Mouse (Mus musculus): Measurements from ENCODE around the gene Pigm.
A peak's percentile ranks its signal among the peaks of the same experiment; 100 is the strongest.

Pigm gene

DNA sequence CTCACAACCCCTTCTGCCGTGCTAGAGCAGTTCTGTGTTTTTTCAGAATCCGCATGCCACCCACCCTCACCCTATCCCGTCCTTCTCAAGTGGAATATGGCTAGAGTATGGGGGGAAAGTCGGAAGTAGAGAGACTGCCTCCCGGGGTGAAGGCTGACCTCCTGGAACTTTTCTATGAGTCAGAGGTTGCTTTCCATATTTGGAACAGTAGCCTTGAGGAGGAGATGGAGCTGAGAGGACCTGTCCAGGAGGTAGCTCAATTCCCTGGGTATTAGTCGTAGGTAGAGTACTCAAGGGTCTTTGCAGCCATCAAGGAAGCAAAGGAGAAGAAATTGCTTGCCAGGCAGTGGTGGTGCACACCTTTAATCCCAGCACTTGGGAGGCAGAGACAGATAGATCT is 24.3 kb upstream of the Pigm start:
- DNase-seq (ENCODE audit: low spot score in 2 of 2), result no peak

DNA sequence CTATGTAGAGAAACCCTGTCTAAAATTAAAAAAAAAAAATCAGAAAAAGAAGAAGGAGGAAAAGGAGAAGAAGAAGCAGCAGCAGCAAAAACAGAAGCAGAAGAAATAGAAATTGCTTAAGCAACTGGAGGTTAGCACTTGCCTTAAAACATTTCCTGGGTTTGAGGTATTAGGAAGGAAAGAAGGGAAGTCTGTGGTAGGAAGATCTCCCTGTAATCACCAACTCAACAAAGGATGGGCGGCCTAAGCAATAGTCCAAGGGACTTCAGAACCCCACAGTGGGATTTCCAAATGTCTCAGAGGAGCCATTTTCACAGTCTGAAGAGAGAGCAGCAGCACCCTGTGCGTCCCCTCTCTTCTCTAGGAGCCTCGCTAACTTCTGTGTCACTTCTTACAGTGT is 23.9 kb upstream of the Pigm start:
- no peak for DNase-seq (ENCODE audit: low spot score in 2 of 2)

DNA sequence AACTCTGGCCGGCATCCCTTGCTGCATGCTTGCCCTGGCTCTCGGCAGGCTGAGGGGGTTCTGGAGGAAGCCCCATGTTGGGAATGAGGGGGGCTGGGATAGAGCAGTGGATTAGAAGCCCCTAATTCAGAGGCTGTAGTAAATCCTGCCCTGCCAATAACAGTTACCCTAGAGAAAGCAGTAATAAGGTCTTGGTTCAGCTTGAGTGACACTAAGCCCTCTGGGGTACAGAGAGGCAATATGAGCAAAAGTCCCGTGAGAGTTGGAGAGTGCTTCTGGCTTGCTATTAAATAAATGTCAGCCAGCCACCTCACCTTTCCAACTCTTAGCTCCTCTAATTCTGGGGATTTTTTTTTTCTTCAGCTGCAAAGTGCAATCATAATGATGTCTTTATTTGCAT is 21.0 kb upstream of the Pigm start:
- no peak for DNase-seq (ENCODE audit: low spot score in 2 of 2)

DNA sequence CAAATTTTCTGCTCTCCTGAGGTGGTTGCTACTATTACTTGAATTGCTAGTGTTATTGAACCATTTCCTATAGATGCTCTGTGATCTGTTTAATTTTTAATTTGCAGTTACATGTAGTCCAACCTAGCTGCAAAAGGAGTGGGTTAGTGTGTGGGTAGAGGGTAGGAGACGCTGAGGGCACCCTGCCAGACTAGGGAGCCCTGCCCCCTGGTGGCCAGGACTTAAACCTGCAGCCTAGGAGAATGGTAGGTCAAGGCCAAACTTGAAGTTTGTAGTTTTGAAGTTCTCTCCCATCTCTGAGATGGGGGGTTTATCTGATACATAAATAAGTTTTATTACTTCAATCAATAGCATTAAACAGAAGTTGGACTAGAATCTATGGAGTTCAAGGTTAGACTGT is 18.8 kb upstream of the Pigm start:
- no peak for DNase-seq (ENCODE audit: low spot score in 2 of 2)

DNA sequence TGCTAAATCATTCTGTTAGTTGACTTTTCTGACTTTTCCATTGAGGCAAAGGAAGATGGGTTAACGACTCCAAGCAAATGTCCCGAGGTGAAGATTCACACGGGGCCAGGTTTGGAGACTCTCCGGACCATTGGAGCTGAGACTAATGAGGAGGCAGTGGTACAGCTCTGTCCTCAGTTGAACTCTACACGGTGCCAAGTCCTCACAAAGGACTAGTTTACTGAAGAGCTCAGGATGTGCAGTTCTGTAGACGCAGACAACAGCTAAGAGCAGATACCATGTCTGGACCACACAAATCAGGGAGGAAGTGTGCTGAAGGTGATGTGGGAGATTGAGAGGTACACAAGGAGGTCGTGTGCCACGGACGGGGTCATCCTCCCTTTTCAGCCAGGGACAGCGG is 18.0 kb upstream of the Pigm start:
- DNase-seq (ENCODE audit: low spot score in 2 of 2), result no peak

DNA sequence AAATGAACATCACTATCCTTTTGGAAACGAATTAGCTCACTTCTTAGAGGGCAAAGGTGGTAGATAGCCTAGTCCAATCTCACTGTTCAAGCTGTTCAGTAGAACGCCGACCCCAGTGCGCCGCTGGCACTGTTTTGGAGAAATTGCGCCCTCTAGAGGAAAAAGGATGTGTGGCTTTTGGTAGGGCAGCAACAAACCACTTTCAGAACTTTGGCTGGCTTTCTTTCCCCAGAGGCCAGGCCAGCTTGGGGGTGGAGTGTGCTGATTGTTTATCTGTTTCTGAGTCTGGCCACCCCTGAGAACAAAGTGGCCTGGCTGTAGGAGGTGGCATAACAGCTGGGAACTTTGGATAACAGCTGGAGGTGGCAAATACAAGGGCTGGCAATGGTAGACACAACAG is 11.7 kb upstream of the Pigm start:
- peak; percentile 50 to 60 for DNase-seq (ENCODE audit: low spot score in 2 of 2)

DNA sequence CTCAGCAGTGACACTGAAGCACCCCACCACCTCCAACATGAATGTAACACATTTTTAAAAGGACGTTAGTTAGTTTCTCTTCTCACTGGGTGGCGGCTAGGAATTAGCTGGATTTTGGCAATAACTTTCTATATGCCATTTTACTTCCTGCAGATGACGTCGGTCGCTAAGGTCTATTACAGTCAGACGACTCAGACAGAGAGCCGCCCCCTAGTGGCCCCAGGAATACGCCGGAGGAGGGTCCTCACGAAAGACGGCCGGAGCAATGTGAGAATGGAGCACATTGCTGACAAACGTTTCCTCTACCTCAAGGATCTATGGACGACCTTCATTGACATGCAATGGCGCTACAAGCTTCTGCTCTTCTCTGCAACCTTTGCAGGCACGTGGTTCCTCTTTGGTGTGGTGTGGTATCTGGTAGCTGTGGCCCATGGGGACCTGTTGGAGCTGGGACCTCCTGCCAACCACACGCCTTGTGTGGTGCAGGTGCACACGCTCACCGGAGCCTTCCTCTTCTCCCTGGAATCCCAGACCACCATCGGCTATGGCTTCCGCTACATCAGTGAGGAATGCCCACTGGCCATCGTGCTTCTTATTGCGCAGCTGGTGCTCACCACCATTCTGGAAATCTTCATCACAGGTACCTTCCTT is 7.5 kb upstream of the Pigm start:
- no peak for DNase-seq (ENCODE audit: low spot score in 2 of 2)

DNA sequence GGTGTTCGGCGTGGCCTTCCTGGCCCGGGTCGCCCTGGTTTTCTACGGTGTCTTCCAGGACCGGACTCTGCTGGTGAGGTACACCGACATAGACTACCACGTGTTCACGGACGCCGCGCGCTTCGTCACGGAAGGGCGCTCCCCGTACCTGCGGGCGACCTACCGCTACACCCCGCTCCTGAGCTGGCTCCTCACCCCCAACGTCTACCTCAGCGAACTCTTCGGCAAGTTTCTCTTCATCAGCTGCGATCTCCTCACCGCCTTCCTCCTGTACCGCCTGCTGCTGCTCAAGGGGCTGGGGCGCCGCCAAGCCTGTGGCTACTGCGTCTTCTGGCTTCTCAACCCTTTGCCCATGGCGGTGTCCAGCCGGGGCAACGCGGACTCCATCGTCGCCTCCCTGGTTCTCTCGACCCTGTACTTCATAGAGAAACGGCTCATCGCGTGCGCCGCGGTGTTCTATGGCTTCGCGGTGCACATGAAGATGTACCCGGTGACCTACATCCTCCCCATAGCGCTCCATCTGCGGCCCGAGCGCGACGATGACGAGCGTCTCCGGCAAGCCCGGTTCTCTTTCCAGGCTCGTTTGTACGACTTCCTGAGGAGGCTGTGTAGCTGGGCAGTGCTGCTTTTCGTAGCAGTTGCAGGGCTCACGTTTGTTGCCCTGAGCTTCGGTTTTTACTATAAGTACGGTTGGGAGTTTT is 562 bp downstream of the Pigm start:
- peak in 1 of 2 experiments; percentile 28 for DNase-seq (ENCODE audit: low spot score in 2 of 2)

DNA sequence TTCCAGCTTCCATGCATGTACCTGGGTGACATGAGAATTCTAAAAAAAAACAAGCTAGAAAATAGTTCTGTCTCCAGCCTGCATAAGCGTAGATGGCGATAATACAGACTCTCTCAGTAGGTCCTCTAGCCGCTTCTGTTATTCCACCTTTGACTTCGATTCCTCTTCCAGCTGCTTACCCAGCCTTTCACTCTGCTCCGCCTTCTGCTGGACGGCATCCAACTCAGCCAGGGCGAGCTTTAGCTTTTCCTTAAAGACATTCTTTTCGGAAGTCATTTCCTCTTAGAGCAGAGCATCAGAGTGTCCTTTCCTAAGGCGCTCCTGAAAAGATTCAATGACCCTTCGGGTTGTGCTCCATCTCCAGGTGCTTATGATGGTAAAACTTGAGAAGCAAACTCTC is 3.7 kb downstream of the Pigm start:
- no peak for DNase-seq (ENCODE audit: low spot score in 2 of 2)

DNA sequence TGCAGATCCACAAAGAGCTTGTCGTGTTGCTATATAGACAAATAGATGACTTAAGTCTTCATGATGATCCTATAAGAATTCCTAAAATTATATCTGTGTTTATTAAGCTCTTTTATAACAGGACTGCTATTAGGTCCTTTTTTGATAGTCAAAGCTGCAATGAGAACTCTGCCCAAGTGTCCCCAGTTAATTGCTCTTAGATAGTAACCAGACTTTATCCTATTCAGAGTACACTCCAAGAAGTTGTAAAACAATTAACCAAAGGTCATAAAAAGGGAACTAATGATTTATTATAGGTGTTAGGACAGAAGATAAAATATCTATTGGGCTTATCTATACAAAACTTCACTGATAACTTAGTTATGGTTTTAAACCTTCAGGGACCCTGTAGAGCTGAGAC is 5.7 kb downstream of the Pigm start:
- DNase-seq (ENCODE audit: low spot score in 2 of 2), result no peak

DNA sequence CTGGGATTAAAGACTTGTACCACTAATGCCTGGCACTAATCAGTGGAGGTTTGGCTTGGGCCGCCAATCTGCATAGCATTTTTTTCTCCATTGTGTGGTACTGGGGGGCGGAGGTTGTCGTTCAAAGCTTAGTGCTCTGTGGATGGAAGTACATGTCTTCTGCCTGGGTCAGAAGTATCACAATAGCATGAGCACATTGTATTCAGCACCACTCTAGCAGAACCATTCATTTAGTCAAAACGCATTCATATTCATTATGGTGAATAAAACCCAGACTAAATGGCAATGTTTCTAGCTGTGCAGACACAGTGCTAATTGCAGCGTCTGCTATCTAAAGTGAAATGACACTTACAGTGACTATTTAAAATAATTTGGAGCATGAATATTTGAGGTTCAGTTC is 10.9 kb downstream of the Pigm start:
- DNase-seq (ENCODE audit: low spot score in 2 of 2), result no peak

DNA sequence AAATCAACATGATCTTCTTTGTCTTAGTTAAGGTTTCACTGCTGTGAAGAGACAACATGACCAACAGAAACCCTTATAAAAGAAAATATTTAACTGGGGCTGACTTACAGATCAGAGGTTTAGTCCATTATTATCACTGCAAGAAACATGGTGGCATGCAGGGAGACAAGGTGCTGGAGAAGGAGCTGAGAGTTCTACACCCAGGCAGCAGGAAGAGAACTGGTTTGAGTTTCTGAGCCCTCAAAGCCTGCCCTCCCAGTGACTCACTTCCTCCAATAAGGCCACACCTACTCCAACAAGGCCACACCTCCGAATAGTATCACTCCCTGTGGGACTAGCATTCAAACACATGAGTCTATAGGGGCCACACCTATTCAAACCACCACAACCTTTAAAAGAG is 14.4 kb downstream of the Pigm start:
- no peak for DNase-seq (ENCODE audit: low spot score in 2 of 2)

DNA sequence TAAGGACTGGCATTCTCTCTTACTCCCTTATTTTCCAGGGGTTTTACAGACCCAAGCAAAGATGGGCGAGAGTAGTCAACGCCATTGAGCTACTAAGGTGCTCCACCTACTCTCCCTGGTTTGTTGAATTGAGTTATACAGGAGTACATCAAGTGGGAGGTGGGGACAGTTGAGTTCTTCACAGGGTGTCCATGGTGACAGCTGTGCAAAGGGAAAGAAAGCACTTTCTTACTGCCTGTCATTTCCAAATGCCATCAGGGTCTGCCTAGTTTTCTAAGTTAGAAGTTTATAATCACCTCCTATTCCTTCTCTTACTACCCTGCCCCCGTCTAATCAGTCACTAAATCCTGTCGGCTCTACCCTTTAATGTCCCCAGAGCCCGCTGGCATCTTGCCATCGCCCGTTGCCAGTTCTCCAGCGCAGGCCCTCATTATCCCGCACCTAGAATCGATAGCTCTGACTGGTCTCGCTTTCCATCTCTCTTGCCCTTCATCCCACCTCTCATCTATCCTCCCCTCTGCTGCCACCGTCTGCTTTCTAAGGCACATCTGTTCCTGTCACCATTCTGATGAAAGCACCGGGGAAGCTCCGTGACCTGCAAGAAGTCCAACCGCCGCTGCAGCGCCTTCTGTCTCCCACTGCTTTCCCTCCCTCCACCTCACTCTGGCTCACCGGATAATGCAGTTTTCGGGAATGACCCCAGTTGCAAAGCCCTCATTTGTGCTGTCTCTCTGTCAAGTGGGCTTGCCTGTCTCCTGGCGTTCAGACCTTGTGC is 15.6 kb downstream of the Pigm start:
- no peak for DNase-seq (ENCODE audit: low spot score in 2 of 2)

DNA sequence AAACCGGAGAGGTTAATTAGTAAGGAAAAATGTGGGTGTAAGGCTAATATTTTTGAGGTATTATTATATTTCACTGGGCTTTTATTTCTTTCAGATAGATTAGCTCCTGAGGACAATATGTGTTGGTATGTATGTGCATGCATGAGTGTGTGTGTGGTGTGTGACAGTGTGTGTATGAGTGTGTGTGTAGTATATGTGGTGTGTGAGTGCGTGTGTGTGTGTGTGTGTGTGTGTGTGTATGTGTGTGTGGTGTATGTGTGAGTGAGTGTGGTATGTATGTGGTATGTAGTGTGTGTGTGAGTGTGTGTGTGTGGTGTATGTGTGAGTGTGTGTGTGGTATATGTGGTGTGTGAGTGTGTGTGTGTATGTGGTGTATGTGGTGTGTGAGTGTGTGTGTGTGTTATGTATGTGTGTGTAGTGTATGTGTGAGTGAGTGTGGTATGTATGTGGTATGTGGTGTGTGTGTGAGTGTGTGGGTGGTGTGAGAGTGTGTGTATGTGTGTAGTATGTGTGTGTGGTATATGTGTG is 16.4 kb downstream of the Pigm start:
- no peak for DNase-seq (ENCODE audit: low spot score in 2 of 2)

DNA sequence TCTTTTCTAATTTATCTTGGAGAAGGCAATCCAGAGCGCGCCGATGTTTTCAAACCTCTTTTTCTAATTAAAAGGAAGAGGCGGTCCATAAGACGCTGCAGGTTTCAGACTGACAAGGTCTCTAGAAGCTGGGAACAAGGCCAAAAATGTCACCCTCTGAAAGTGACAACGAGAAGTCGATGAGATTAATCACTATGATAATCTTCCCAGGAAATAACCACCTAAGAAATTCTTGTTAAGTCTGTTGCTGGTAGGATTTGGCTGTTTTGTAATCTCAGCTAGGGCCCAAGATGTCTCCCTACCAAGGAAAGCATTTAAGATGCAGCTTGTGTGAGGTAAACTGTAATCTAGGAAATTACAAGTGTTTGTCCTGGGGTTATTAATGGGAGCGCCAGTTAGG is 17.4 kb downstream of the Pigm start:
- DNase-seq (ENCODE audit: low spot score in 2 of 2), result no peak

DNA sequence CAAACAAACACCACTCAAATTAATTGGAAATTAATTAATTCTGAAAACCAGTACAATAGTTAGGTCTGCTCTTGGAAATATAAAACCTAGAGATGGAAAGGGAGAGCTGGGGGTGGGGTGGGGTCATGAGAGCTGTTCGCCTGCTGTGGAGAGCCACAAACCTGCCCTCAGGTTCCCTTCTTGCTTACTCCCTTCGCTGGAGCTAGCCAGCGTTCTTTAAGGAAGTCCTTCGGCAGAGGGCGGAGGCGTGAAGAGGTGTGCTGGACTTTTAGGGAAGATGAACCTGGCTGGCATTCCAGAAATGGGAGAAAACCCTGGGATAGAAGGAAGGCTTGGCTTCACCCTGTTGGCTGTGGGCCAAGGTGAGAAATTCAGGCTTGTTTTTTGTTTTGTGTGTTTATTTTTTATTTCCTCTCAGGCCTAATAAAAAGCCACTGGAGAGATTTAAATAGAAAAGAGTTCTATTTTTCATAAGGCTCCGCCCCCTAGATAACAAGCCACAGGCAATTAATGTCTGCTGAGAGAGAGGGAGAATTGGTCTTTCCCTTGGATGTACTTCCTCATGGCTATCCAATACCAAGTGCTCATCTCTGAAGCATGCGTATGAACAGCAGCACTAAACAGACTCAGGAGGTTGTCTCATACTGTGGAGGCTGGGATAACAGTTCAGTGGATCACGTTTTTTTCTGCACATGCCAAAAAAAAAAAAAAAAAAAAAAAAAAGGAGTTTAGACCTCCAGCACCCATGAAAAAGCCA is 20.8 kb downstream of the Pigm start:
- DNase-seq (ENCODE audit: low spot score in 2 of 2), result no peak

DNA sequence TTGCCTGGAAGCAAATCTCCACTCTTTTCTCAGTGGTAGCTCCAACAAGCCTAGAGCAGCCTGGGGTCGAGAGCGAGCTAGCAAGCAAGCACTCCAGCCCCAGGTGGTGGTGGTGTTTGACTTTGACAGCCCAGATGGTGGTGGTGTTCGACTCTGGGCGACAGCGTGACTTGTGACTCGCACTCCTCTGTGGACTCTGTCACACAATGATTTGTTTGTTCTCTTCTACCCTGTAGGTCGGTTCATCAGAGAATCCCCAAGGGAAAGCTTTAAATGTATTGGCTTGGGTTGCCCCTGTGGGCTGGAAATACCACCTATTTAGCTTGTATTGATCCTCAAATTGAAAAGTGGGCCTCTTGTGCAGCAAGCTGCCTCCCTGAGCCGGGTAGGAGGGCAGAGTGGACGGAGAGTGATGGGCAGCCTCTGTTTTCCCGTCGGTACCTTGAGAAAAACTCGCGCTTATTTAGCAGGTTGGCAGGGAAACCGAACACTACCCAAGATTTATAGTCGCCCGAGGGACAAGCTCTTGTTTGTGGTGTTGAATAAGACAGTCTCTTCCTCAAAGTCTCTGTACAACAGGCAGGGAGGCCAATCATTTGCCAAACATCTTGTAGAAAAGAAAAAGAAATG is 29.8 kb downstream of the Pigm start:
- DNase-seq (ENCODE audit: low spot score in 2 of 2), result no peak

DNA sequence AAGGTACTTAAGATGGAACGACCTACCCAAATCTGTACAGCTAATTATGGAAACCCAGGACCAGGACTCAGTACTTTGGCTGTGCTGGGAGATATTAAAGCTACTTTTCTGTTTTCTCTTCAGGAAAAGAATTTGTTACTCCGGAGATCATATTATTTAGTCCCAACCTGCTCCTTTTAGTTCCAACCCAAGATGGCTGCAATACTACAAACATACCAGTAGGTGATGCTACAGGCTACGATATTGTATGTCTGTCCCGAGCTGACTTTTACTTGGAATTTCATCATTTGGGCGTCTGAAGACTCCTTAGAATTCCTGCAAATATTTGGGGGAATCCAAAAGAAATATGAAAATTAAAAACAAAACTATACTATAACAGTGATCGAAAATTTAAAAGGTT is 32.6 kb downstream of the Pigm start:
- DNase-seq (ENCODE audit: low spot score in 2 of 2), result no peak

DNA sequence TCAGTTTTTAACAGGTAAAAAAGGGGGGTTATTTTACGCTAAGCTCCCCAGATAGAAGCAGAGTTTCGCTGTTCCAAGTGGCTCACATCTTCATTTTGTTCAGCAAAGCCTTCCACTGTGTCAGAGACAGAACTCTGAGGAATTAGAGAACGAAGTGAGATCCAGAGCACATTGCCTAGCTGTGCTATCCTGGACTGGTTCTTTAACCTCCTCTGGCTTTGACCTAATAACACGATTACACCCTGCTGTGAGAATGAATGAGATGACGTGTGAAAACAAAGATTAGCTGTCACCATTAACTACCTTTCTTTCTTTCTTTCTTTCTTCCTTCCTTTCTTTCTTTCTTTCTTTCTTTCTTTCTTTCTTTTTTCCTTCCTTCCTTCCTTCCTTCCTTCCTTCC is 33.1 kb downstream of the Pigm start:
- no peak for DNase-seq (ENCODE audit: low spot score in 2 of 2)

DNA sequence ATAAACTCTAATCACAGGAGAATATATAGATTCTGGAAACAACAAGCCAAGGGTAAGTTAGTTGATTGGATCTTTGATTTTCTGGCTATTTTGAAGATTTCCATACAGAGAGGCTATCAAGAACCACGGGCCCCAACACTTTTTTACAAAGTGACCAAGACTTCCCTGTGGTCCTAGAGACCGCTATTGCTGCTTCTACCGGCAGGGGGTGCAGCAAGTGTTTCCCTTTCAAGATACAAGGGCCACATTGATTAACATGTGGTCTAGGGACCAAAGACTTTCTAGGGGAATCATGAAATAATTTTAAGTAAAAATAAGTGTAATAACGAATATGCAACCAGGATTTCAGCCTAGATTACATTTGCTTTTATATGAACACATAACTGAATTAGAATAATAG is 34.5 kb downstream of the Pigm start:
- DNase-seq (ENCODE audit: low spot score in 2 of 2), result peak in 1 of 2 experiments; percentile 47

DNA sequence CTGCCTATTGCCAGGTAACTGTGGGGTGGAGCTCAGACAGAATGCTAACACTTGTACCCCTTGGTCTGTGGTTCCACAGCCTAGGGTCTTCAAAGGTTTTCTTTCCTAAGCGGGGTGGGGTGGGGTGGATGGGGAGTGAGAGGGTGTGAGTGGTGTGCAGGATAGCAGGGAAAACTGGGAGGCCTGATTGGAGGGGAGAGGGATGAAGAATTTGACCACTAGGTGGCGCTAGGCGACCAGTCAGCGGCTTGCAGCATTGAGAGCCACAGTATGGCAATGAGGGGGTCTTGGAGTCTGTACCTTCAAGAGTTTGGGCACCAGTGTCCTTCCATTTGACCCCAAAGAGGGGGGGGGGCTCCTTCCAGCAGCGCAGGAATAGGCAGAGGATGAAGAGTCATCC is 35.9 kb downstream of the Pigm start:
- DNase-seq (ENCODE audit: low spot score in 2 of 2), result peak; percentile 41 to 72

Data from frontal cortex, postnatal 14 days (tissue).